Mouse (Mus musculus): Measurements from ENCODE around the gene Vmn1r69. TPM values are rescaled to one million over a fixed set of nuclear protein-coding genes. Genes with fewer than 3 reads are reported as not detected.

The Vmn1r69 gene
- not detected in 2 replicates for polyA plus RNA-seq (2012; ENCODE audit: insufficient read depth, insufficient read length, missing spikeins)

- Histone ChIP-seq H3K4me1 (ENCODE audit: control insufficient read depth, insufficient read depth, low read length) (no peaks in the 10 kb centered on the region), H3K27ac (ENCODE audit: insufficient read depth, low read depth, low read length) (no peak within 1 kb of the TSS), H3K4me3 (ENCODE audit: insufficient read depth, low read length) (no peak within 1 kb of the TSS)
- TF ChIP-seq CTCF (IDR thresholded peaks at IDR 0.05; ENCODE audit: low read depth, low read length) = no peak
- TF ChIP-seq POLR2A (IDR thresholded peaks at IDR 0.05; ENCODE audit: borderline replicate concordance, low read depth, low read length) = no peak
Observed at GRCm38 (mm10) chr7:10613559-10613958, at the start of gene Vmn1r69. Gene Vmn1r69 (minus strand): TSS chr7:10613659.

- TF ChIP-seq POLR2A (IDR thresholded peaks at IDR 0.05; ENCODE audit: borderline replicate concordance, low read depth, low read length) (no peak), CTCF (IDR thresholded peaks at IDR 0.05; ENCODE audit: low read depth, low read length) (no peak)
- no peak within 1 kb of the TSS for H3K4me3 ChIP-seq (ENCODE audit: insufficient read depth, low read length)
- H3K27ac ChIP-seq (ENCODE audit: insufficient read depth, low read depth, low read length) = no peak within 1 kb of the TSS
- no peaks in the 10 kb centered on the region for H3K4me1 ChIP-seq (ENCODE audit: control insufficient read depth, insufficient read depth, low read length)
Observed at GRCm38 (mm10) chr7:10631232-10631631, 17.8 kb upstream of the Vmn1r69 start, which contains the start of gene Vmn1r70. Gene Vmn1r70 (plus strand): TSS chr7:10631532.

- Histone ChIP-seq H3K27ac (ENCODE audit: insufficient read depth, low read depth, low read length) (no peak within 1 kb of the TSS), H3K4me3 (ENCODE audit: insufficient read depth, low read length) (no peak within 1 kb of the TSS), H3K4me1 (ENCODE audit: control insufficient read depth, insufficient read depth, low read length) (no peaks in the 10 kb centered on the region)
- TF ChIP-seq POLR2A (IDR thresholded peaks at IDR 0.05; ENCODE audit: borderline replicate concordance, low read depth, low read length) (no peak), CTCF (IDR thresholded peaks at IDR 0.05; ENCODE audit: low read depth, low read length) (no peak)
Observed at GRCm38 (mm10) chr7:10558385-10558784, 55.1 kb downstream of the Vmn1r69 start, which contains the start of gene Vmn1r68. Gene Vmn1r68 (minus strand): TSS chr7:10558485.

Other genes starting within 250 kb of the Vmn1r69 start
- not detected in 2 replicates for gene Vmn1r67, start 170.3 kb downstream of the Vmn1r69 start, polyA plus RNA-seq (2012; ENCODE audit: insufficient read depth, insufficient read length, missing spikeins)
- 0.76 and 0.86 TPM in 2 replicates for gene Zik1, start 118.3 kb downstream of the Vmn1r69 start, polyA plus RNA-seq (2012; ENCODE audit: insufficient read depth, insufficient read length, missing spikeins)
- 0.32 TPM in 1 of 2 replicates, not detected in the other for gene Vmn1r68, start 55.2 kb downstream of the Vmn1r69 start, polyA plus RNA-seq (2012; ENCODE audit: insufficient read depth, insufficient read length, missing spikeins)
- gene Vmn1r70, start 17.9 kb upstream of the Vmn1r69 start, polyA plus RNA-seq (2012; ENCODE audit: insufficient read depth, insufficient read length, missing spikeins) = not detected in 2 replicates
- gene Nlrp4b, start 74.1 kb upstream of the Vmn1r69 start, polyA plus RNA-seq (2012; ENCODE audit: insufficient read depth, insufficient read length, missing spikeins) = not detected in 2 replicates
- not detected in 2 replicates for gene Vmn1r71, start 140.7 kb upstream of the Vmn1r69 start, polyA plus RNA-seq (2012; ENCODE audit: insufficient read depth, insufficient read length, missing spikeins)

All from bone marrow macrophage, adult 2 months (primary cell).